Mouse (Mus musculus) kidney, adult 2 months (tissue): ENCODE data around the gene Mcf2l.

Experiments
- CTCF ChIP-seq: fragments of 200-500 bp; conservative IDR thresholded peaks from 2 replicates; pipeline ENCODE4 v1.5.1; 2011; ENCODE audit warnings: low read depth, mild to moderate bottlenecking, control low read depth, low read length, moderate library complexity, mixed read lengths; ENCODE audit not compliant: insufficient read depth, insufficient read length
- POLR2A ChIP-seq: fragments of 200-500 bp; IDR thresholded peaks from one replicate; pipeline ENCODE4 v1.6.1; 2011; ENCODE audit warnings: low read depth, low read length, control low read depth

GRCm38 (mm10) chr8:12960609-12961008 is 87.0 kb downstream of the Mcf2l start:
- TF ChIP-seq CTCF (no peak), POLR2A (no peak)
